Mouse (Mus musculus) neural tube, embryonic 13.5 days (tissue): ENCODE results near the gene Ubr3. TPM values are rescaled to one million over a fixed set of nuclear protein-coding genes. Genes with fewer than 3 reads are reported as not detected.

ENCODE experiments used
- ATAC-seq: fragments of 200-750 bp; cut with Nextera tagmentation; 2 replicates; pipeline ENCODE4 v1.8.0; 2017; ENCODE audit warnings: low read depth, mild to moderate bottlenecking, moderate TSS enrichment, moderate library complexity
- H3K27ac ChIP-seq: fragments of 300-500 bp; sonication (generic); replicated peaks from 2 replicates; pipeline ENCODE4 v1.5.1; 2015; ENCODE audit warnings: moderate library complexity, mild to moderate bottlenecking, inconsistent platforms
- H3K27me3 ChIP-seq: fragments of 300-500 bp; sonication (generic); 2 replicates; pipeline ENCODE4 v1.6.1; 2015; ENCODE audit warnings: mild to moderate bottlenecking, inconsistent platforms
- H3K36me3 ChIP-seq: fragments of 300-500 bp; sonication (generic); 2 replicates; pipeline ENCODE4 v1.6.1; 2015; ENCODE audit warnings: mild to moderate bottlenecking, inconsistent platforms
- H3K4me1 ChIP-seq: fragments of 300-500 bp; sonication (generic); replicated peaks from 2 replicates; pipeline ENCODE4 v1.6.1; 2015; ENCODE audit warnings: inconsistent platforms
- H3K4me2 ChIP-seq: fragments of 300-500 bp; sonication (generic); 2 replicates; pipeline ENCODE4 v1.6.1; 2015; ENCODE audit warnings: inconsistent platforms, mild to moderate bottlenecking, moderate library complexity
- H3K4me3 ChIP-seq: fragments of 300-500 bp; sonication (generic); 2 replicates; pipeline ENCODE4 v1.5.1; 2015; ENCODE audit warnings: mild to moderate bottlenecking, inconsistent platforms
- H3K9ac ChIP-seq: fragments of 300-500 bp; sonication (generic); 2 replicates; pipeline ENCODE4 v1.6.1; 2015; ENCODE audit warnings: moderate library complexity, mild to moderate bottlenecking, inconsistent platforms
- H3K9me3 ChIP-seq: fragments of 300-500 bp; sonication (generic); 2 replicates; pipeline ENCODE4 v1.6.1; 2016; ENCODE audit warnings: inconsistent platforms
- WGBS: fragments of 180-500 bp; shearing (Covaris S2); methylation state at CpG from one replicate; pipeline ENCODE4 v1.1.7; 2015; 5-methylcytosine and 5-hydroxymethylcytosine counted together
- polyA plus RNA-seq: library from polyadenylated mRNA; unstranded; fragments of >200 nt; fragmentation: Nextera tagmentation; extraction: Ambion mirVana; gene quantifications from 2 replicates; pipeline ENCODE4 v1.2.1, GENCODE M21; 2015

Ubr3 gene
- polyA plus RNA-seq, 1 experiment from 2014 or later, result 15.8 TPM

DNA sequence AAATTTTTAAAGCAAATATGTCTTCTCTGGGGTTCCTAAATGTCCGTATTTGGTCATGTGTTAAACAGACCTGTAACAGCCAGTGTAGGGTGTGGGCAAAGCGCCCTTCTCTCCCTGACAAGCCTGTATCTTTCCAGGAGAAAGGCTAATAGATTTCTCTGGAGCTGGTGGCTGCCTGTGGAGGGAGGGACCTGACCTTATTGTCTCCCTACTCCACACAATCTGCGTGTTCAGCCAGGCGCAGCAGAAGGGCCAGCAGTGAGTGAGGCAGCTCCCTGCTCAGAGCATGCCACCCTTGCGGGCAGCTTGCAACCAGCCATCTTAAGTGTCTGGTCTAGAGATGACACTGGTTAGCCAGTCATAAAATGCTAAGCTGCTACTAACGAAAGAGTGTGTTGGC lies 147.4 kb downstream of the Ubr3 start:
- H3K27ac ChIP-seq, result no peak overlapping the region; the same call in 1 of the 2 replicates
- peak; percentile 71 for ATAC-seq
- H3K27me3 ChIP-seq, result no peaks in the 10 kb centered on the region
- H3K4me1 ChIP-seq, result 0 out of 2 replicates have a peak, but pooled peaks cover 3% of the 10 kb centered on the region
- H3K4me2 ChIP-seq, result no peak overlapping the region
- WGBS, result 49% methylated on average over 6 of the region's 6 CpGs
- H3K4me3 ChIP-seq, result no peak overlapping the region
- H3K9me3 ChIP-seq, result no peaks in the 10 kb centered on the region
- no peak overlapping the region for H3K9ac ChIP-seq
- no peaks in the 10 kb centered on the region for H3K36me3 ChIP-seq

- H3K27me3 ChIP-seq, result no peaks in the 10 kb centered on the region
- 0 out of 2 replicates have a peak, but pooled peaks cover 3% of the 10 kb centered on the region for H3K4me1 ChIP-seq
- no peak overlapping the region for H3K4me2 ChIP-seq
- H3K4me3 ChIP-seq, result no peak overlapping the region
- no peaks in the 10 kb centered on the region for H3K36me3 ChIP-seq
- no peaks in the 10 kb centered on the region for H3K9me3 ChIP-seq
- H3K27ac ChIP-seq, result no peak overlapping the region
- H3K9ac ChIP-seq, result no peak overlapping the region
- no peak for ATAC-seq
- 81% methylated on average over 11 of the region's 11 CpGs for WGBS
Measured at GRCm38 (mm10) chr2:70047868-70048267, 150.8 kb downstream of the Ubr3 start.

DNA sequence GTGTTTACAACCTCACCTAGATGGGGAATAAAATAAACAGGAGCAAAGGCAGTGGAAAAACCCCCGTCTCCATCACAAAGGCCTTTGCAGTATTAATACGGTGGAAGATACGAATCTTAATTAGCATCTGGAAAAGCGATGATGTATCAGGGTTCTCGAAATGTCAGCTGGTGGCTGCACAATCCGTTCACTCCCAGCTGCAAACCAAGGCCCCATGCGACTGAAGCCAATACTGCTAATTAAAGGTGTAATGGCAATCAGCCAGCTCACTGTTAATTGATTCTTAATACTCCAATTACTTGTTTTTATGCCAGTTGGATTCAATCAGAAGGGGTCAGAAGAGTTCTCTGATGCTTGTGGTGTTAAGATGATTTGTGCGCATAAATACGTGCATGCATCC lies 156.8 kb downstream of the Ubr3 start:
- WGBS, result 54% methylated on average over 9 of the region's 9 CpGs

GRCm38 (mm10) chr2:70058201-70058600 lies 161.2 kb downstream of the Ubr3 start:
- peaks cover 19% of the 10 kb centered on the region for H3K4me1 ChIP-seq
- no peaks in the 10 kb centered on the region for H3K9me3 ChIP-seq
- no peak overlapping the region for H3K4me3 ChIP-seq
- H3K4me2 ChIP-seq, result no peak overlapping the region
- H3K9ac ChIP-seq, result no peak overlapping the region
- H3K36me3 ChIP-seq, result no peaks in the 10 kb centered on the region
- H3K27me3 ChIP-seq, result no peaks in the 10 kb centered on the region
- no peak for ATAC-seq
- WGBS, result 90% methylated on average over 4 of the region's 4 CpGs
- H3K27ac ChIP-seq, result no peak overlapping the region

More for the DNA sequence above, 156.8 kb downstream of the Ubr3 start:
- peaks cover 9% of the 10 kb centered on the region; the same call in 1 of the 2 replicates for H3K4me1 ChIP-seq
- H3K27me3 ChIP-seq, result no peaks in the 10 kb centered on the region
- peak overlapping the region; percentile 54 for H3K27ac ChIP-seq
- H3K4me2 ChIP-seq, result no peak overlapping the region
- H3K4me3 ChIP-seq, result no peak overlapping the region
- no peaks in the 10 kb centered on the region for H3K9me3 ChIP-seq
- no peak overlapping the region for H3K9ac ChIP-seq
- ATAC-seq, result no peak; the same call in 1 of the 2 replicates
- no peaks in the 10 kb centered on the region for H3K36me3 ChIP-seq

- no peaks in the 10 kb centered on the region for H3K9me3 ChIP-seq
- H3K36me3 ChIP-seq, result no peaks in the 10 kb centered on the region
- H3K27me3 ChIP-seq, result no peaks in the 10 kb centered on the region
- peak overlapping the region; percentile 57 for H3K27ac ChIP-seq
- H3K4me1 ChIP-seq, result peaks cover 10% of the 10 kb centered on the region
- no peak overlapping the region for H3K4me2 ChIP-seq
- peak; percentile 70 for ATAC-seq
- no peak overlapping the region for H3K9ac ChIP-seq
- no peak overlapping the region for H3K4me3 ChIP-seq
- WGBS, result 53% methylated on average over 11 of the region's 11 CpGs
Measured at GRCm38 (mm10) chr2:70060359-70061345, 163.6 kb downstream of the Ubr3 start.

DNA sequence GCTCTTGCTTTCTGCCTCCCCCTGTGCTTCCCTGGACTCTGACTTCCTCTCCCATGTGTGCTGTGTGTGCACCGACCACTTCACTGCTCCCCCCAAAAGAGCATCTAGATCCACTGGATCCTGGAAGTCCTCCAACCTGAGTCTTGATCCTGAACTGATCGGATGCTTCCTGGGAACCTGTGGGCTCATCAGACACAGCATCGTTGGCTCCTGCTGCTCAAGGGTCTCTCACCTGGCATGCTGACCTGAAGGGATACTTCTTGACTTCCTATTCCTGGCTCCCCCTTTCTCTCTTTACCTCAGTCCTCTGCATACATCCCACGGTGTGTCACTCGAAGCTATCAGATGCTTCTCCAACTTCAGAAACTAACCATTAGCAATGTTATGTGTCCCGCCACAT lies 168.1 kb downstream of the Ubr3 start:
- no peak overlapping the region for H3K27ac ChIP-seq
- H3K27me3 ChIP-seq, result no peaks in the 10 kb centered on the region
- H3K4me2 ChIP-seq, result no peak overlapping the region
- no peak overlapping the region for H3K9ac ChIP-seq
- H3K36me3 ChIP-seq, result no peaks in the 10 kb centered on the region
- 87% methylated on average over 6 of the region's 6 CpGs for WGBS
- ATAC-seq, result no peak
- H3K4me1 ChIP-seq, result peaks cover 7% of the 10 kb centered on the region
- no peaks in the 10 kb centered on the region for H3K9me3 ChIP-seq
- H3K4me3 ChIP-seq, result no peak overlapping the region

DNA sequence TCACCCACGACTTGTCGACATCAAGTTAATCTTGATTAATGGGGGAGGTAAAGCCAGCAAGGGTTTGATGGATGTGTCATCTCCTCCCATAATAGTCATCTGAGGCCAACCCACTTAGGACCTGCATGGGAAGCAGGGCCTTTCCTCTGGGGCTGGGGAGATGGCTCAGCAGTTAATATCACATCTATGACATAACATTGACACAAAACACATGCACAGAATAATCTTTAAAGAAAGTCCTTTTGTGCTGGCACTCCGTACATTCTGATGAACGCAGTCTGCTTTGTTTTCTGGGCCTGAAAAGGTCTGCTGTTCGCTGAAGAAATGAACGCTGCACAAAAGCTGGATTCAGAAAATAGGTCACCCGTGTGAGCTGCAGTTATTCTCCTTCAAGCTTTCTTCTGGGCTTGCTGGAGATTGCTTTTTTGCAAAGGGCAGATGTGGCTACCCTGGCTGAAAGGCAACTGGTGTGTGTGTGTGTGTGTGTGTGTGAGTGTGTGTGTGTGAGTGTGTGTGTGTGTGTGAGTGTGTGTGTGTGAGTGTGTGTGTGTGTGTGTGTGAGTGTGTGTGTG lies 168.8 kb downstream of the Ubr3 start:
- 40% methylated on average over 7 of the region's 7 CpGs for WGBS
- Histone ChIP-seq H3K27ac (no peak overlapping the region), H3K4me1 (no peaks in the 10 kb centered on the region; the same call in 1 of the 2 replicates), H3K36me3 (no peaks in the 10 kb centered on the region), H3K4me2 (no peak overlapping the region), H3K9me3 (no peaks in the 10 kb centered on the region), H3K9ac (no peak overlapping the region), H3K4me3 (no peak overlapping the region), H3K27me3 (no peaks in the 10 kb centered on the region)
- ATAC-seq, result no peak

DNA sequence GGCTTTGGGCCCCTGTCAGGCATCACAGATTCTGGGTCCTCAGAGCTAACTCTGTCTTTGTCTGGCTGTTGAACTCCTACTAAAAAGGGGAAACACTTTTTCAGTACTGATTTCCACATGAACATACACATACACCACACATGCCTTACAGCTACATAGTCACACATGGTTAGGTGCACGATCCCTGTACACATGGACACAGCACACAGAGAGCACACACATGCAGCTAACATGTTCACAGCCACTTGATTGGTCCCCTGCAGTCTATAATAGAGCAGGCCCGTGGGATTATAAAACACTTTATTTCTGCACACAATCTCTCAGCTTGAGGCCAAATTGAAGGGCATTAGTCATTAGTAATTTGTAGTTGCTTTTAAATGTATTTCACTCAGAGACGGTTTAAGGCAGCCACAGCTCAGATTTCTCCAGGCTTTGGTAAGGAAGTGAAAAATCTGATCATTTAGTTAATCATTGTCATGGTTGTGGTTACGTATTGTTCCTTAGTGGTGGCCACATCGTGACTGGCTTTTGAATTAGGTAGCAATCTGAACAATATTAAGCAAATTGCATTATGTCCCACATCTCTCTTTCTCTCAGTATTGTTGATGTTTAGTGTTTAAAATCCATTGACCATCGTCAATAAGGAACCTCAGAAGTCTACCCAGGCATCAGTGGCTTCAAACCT lies 169.4 kb downstream of the Ubr3 start:
- ATAC-seq, result no peak

DNA sequence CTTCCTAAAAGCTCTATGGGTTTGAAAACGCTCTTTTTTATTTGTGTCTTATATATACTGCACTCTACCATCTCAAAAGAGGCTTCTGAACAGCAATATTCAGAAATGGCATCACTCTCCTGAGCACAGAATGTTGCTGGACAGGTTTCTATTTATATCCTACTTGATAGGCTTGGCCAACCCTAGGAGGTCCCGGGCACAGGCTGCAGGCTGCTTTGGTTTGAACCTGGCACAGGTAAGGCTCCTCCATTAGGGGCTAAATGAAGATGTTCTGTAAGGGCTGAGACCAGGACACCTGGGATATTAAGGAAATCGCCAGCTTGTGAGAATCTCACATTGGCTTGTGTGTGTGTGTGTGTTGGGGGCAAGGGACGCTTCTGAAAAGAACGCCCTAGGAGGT lies 172.8 kb downstream of the Ubr3 start:
- 87% methylated on average over 5 of the region's 5 CpGs for WGBS
- ATAC-seq, result no peak
- Histone ChIP-seq H3K4me2 (no peak overlapping the region), H3K9ac (no peak overlapping the region), H3K4me3 (no peak overlapping the region), H3K36me3 (no peaks in the 10 kb centered on the region), H3K9me3 (no peaks in the 10 kb centered on the region), H3K27me3 (no peaks in the 10 kb centered on the region), H3K27ac (no peak overlapping the region), H3K4me1 (no peaks in the 10 kb centered on the region; the same call in 1 of the 2 replicates)

More for the DNA sequence above, 169.4 kb downstream of the Ubr3 start:
- Histone ChIP-seq H3K36me3 (no peaks in the 10 kb centered on the region), H3K4me3 (no peak overlapping the region), H3K4me1 (no peaks in the 10 kb centered on the region; the same call in 1 of the 2 replicates), H3K9ac (no peak overlapping the region), H3K9me3 (no peaks in the 10 kb centered on the region), H3K4me2 (no peak overlapping the region), H3K27ac (no peak overlapping the region), H3K27me3 (no peaks in the 10 kb centered on the region)
- 52% methylated on average over 6 of the region's 6 CpGs for WGBS

Other genes with a start within 250 kb of the Ubr3 start
- gene Klhl41, start 227.1 kb upstream of the Ubr3 start, polyA plus RNA-seq, result 0.99 and 3.6 TPM in 2 replicates
- gene Fastkd1, start 183.7 kb upstream of the Ubr3 start, polyA plus RNA-seq, result 14.4 and 14.8 TPM in 2 replicates
- gene Ppig, start 174.7 kb upstream of the Ubr3 start, polyA plus RNA-seq, result 103 and 119 TPM in 2 replicates
- gene Ccdc173, start 107.7 kb upstream of the Ubr3 start, polyA plus RNA-seq, result 2.4 and 3.1 TPM in 2 replicates
- 38.2 and 39.0 TPM in 2 replicates for gene Phospho2, start 107.6 kb upstream of the Ubr3 start, polyA plus RNA-seq
- 57.9 and 67.3 TPM in 2 replicates for gene Klhl23, start 75.3 kb upstream of the Ubr3 start, polyA plus RNA-seq
- 341 and 352 TPM in 2 replicates for gene Ssb, start 35.7 kb upstream of the Ubr3 start, polyA plus RNA-seq
- 26.9 and 31.0 TPM in 2 replicates for gene Mettl5, start 11.6 kb upstream of the Ubr3 start, polyA plus RNA-seq
- gene Myo3b, start 141.9 kb downstream of the Ubr3 start, polyA plus RNA-seq, result 0.04 and 0.10 TPM in 2 replicates